Mouse (Mus musculus): ENCODE results near the gene Srarp.
A peak's percentile ranks its signal among the peaks of the same experiment; 100 is the strongest.

Srarp gene

DNA sequence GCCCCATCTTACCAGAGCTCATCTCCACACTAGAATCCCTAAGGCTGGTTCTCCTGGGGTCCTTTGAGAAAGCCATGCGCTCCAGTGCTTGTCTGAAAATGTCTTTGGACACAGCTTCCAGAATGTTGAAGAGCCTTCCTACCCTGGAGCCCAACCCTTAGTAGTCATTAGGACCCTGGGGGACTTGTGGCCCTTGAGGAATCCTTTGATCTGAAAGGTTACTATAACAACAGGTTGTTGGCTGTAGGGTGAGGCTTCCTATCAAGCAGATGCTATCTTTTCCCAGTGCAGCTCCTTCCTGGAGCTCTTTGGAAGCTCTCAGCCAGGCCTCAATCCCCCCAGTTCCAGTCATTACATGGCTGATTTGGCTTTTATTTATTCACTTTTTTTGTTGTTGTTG lies at the start of gene Srarp:
Gene Srarp, minus strand, starts transcription at position 132 of the 400 bp plus-strand sequence.
- no peak for DNase-seq

DNA sequence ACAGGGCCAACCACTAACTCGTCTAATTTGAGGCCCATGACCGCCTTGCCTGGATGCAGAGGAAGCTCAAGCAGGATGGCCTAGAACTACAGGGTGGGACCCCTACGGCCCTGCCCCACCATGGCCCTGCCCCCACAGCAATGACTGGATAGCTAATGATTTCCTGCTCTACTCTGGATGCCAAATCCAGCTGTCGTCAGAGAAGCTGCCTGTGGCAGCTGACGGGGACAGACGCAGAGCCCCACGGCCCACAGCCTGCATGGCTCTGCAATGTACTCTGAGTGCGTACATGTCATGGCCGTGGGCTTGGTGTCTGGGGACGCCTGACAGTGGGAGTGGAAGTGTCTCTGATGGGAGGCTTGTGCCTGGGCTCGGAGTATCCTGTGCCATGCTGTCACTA lies 48.2 kb upstream of the Srarp start:
- no peak for DNase-seq

GRCm38 (mm10) chr4:141479411-141479810 lies 43.5 kb upstream of the Srarp start:
- DNase-seq, result peak; percentile 72

- no peak for DNase-seq
Observed at GRCm38 (mm10) chr4:141478794-141479193, 42.9 kb upstream of the Srarp start.

GRCm38 (mm10) chr4:141478225-141478624 lies 42.3 kb upstream of the Srarp start:
- DNase-seq, result peak; percentile 76

DNA sequence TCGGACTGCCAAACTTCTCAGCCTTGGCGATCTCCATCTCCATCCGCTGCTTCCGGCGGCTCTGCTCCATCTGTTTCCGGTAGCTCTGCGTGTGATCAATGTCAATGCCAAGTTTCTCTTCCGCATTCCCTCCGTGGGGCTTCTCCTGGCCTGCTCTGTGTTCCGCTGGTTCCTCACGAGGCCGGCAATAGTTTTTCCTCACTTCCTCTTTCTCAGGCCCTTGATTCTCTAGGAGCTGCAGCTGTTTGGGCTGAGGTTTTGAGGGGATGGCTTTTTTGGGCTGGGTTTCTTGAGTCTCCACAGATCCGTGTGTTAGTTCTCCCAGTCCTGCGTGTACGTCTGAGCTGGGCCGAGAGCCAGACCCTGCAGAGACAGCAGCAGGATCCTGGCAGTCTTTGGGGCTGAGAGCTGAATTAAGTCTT lies 41.8 kb upstream of the Srarp start:
- peak; percentile 95 for DNase-seq

DNA sequence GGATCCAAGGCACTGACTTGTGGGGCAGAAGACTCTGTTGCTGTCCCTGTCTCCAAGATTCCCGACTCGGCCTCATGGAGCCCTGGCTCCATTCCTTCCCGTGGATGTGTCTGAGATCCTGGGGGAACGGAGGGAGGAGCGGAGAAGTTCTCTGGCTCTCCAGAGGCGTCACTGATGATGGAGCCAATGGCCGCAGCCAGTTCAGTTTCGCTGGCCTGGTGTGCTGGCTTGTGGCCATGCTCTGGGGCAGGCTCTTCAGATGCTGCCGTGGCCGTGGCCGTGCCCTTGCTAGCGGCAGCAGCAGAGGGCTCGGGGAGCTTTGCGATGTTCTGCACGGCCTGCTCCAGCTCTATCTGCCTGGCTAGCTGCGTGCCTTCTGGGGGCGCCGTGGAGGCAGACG lies 38.5 kb upstream of the Srarp start:
- DNase-seq, result no peak

DNA sequence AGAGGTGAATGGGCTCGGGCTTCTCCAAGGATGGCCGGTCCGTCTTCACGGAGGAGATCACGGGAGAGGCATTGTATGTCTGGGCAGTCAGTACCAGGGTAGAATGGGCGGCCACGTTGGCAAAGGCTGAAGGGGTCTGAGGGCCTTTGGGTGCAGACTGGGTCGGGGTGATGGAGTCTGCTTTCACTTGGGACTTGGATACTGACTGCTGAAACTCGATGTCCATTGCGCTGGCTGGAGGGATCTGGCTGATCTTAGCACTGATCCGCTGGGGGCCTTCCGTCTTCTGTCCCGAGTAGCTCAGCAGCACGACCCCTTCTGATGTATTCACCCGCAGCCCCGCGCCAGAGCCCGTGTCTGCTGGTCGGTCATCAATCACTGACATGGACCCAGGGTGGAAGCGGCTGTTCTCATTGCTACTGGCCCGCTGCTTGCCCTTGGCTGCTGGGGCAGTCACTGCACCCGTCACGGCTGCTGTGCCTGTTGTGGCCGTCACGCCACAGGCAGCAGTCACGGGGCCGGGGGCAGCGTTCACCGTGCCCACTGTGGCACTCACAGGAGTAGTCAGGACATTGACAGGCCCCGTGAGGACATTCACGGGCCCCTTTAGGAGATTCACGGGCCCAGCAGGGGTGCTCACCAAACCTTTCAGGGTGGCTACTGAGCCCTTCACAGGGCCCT lies 36.9 kb upstream of the Srarp start:
- DNase-seq, result no peak

- no peak for DNase-seq
Observed at GRCm38 (mm10) chr4:141471491-141471890, 35.6 kb upstream of the Srarp start.

DNA sequence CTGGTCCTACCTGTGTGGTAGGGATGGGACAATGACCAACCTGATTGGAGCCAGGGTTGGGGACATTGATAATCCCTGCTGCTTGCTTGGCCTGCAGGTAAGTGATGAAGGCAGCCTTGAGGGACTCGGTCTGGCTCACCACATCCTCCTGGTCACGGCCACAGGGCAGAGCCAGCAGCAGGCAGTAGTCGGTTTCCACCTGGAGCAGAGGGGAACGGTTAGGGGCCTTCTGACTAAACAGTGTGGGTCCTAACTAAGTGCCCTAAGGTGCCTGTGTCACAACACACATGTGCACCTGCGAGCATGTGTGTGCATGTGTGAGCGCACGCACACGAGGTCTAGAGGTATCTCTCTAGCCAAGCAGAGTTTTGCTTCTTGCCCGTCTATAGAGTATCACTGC lies 33.4 kb upstream of the Srarp start:
- no peak for DNase-seq

GRCm38 (mm10) chr4:141468576-141468975 lies 32.7 kb upstream of the Srarp start:
- peak; percentile 73 for DNase-seq

DNA sequence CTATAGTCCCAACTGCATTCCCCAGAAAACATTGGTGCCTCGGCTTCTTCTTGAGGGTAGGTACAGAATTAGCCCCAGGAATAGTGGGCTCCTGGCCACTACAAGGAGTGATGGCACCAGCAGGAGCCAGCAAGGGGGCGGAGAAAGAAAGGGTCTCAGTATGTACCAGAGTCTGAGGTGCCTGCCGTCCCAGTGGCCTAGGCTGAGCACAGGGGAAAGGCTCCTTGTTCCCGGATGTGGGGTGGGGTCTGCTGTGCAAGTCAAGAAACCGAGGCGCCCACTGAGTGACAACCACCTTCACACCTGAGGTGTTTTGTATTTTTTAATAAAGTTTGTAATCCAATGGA lies 31.6 kb upstream of the Srarp start:
- DNase-seq, result no peak

GRCm38 (mm10) chr4:141466844-141467580 lies 31.1 kb upstream of the Srarp start:
- DNase-seq, result no peak

GRCm38 (mm10) chr4:141466289-141466795 lies 30.4 kb upstream of the Srarp start:
- no peak for DNase-seq

GRCm38 (mm10) chr4:141465512-141466288 lies 29.8 kb upstream of the Srarp start:
- no peak for DNase-seq

- no peak for DNase-seq
Observed at GRCm38 (mm10) chr4:141464722-141465121, 28.8 kb upstream of the Srarp start.

DNA sequence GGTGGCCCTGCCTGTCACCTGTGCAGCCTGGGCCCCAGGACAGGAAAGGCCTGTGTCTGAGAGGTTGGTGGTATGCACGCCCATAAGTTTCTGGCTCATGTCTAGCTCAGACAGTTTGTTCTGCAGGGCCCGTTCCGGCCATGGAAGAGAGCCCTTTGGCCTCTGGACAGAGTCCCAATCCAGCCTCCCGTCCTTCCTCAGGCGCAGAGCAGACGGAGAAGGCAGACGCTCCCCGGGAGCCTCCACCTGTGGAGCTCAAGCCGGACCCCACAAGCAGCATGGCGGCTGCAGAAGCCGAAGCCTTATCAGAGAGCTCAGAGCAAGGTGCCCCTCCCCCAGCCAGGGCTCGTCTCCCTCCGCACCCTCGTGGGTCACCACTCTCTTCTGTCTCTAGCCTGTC lies 27.6 kb upstream of the Srarp start:
- DNase-seq, result no peak

DNA sequence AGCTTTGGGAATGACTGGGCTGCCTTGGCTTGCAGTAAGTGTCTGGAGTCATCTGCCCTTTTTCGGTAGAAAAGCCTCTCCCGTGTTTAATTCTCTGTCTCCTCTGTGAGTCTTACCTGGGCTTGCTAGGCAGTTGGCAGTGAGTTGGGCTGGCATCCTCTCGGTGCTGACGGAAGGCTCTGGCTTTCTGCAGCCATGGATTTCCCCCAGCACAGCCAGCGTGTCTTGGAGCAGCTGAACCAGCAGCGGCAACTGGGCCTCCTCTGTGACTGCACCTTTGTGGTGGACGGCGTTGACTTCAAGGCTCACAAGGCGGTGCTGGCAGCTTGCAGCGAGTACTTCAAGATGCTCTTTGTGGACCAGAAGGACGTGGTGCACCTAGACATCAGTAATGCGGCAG lies 25.7 kb upstream of the Srarp start:
- DNase-seq, result no peak

GRCm38 (mm10) chr4:141461088-141461487 lies 25.2 kb upstream of the Srarp start:
- no peak for DNase-seq

- no peak for DNase-seq
Observed at GRCm38 (mm10) chr4:141460481-141460880, 24.6 kb upstream of the Srarp start.

- no peak for DNase-seq
Observed at GRCm38 (mm10) chr4:141459766-141460165, 23.9 kb upstream of the Srarp start.

DNA sequence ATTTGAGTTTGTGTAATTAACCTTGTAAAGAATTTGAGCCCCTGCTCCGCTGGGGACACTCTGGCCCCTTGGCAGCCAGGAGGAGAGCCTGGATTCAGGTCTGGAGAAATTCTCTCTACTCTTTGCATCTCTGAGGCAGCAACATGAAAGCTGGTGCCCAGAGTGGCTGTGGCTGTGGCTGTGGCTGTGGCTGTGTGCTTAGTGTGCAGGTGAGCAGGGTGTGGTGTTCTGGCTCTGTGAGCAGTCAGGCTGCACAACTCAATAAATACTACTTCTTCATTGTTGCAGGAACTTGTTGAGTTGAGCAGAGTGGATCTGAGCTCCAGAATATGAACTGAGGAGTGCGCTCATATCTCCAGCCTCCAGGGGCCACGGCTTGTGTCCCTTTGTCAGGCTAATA lies 23.0 kb upstream of the Srarp start:
- no peak for DNase-seq

DNA sequence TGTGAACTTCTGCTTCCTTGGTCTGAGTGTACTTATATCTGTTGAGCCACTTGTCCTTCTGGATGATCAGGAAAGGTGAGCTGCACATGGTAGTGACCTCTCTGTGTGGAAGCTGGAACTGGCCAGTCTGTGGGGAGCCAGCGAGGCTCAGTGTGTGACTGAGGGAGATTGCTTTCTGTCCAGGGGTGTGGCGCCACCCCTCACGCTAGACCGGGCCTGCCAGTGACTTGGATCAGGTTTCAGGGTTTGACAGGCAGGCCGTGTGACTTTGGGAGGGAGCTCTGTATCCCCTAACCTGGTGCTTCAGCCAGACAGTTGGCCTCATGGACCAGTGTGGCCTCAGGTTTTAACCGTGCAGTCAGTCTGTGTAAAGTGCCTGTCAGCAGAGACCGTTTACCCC lies 22.3 kb upstream of the Srarp start:
- DNase-seq, result no peak
